Mouse (Mus musculus): ENCODE measurements around the gene Pdx1.
A peak's percentile ranks its signal among the peaks of the same experiment; 100 is the strongest.

Gene Pdx1

GRCm38 (mm10) chr5:147269926-147270672 is at the start of gene Pdx1:
TSS of gene Pdx1 (plus strand) at chr5:147269959.
- no peak for DNase-seq (ENCODE audit: low read depth, low spot score)

DNA sequence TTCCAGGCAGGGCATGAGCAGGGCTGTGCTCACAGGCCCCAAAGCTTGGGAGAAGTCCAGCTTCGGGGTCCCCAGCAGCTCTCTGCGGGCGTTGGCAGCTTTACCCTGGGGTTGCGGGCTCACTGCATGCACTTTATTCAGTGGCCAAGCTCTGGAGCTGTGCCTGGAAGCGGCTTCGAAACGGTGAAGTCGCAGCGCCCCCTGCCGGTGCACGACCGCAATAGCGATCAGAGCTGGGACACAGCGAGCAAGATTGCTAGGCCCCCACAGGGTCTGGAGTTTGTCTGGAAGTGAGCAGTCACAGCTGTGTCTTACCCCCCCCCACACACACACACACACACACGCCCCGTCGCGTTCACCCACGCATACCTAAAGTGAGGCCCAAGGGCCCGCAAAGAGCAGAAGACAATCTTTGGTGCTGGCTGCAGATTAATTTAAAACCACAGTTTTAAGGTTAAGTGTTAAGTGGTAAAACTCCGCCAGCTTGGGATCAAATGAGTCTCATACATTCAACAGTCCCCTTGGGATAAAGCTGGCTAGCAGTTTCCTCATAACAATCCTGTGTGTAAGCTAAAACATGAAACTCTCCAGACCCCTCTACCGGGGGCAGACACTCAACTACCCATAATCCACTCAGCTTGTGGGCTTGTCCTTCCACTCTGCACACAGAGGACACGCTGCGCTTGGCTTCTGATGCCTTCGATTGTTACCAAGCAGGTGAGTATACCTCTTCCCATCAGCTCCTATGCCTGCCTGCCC is 42.2 kb upstream of the Pdx1 start:
- DNase-seq (ENCODE audit: low read depth, low spot score): peak; percentile 84

DNA sequence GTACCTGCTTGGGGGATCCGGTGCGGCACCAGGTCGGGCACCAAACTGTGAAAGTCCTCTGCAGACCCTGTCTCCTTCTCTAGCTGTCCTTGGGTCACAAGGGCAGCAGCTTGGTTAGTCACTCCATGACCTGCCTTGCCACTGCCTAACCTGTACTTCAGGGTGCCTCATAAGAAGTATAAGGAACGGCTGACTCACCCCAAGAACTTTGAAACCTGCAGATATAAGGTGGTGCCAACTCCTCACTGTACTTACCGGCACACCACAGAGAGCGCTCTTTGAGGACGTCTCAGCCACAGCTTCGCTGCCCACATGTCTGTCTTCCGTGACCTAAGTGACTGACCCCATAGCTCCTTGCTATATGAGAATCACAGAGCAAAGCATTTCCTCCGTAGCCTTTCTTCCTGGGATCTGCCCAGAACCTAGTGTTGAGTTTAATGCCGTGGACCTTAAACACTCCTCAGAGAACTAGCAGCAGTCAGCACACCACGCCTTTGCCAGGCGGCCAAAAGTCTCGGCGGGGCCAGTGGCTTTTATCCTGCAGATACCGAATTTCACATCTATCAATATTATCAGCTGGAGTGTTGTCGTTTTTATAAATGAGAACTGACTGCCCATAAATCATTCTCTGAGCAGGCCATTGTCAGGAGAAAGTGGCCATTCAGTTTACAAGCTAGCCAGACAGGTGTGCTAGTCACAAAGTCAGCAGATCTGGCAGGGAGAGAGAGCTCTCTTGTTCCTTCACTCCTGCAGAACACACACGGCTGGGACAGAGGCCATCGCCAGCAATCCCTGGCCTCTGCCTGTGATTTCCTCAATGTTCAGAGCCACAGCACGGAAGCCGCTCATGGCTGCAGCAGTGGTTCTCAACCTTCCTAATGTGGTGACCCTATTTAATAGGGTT is 34.1 kb upstream of the Pdx1 start:
- DNase-seq (ENCODE audit: low read depth, low spot score): no peak

DNA sequence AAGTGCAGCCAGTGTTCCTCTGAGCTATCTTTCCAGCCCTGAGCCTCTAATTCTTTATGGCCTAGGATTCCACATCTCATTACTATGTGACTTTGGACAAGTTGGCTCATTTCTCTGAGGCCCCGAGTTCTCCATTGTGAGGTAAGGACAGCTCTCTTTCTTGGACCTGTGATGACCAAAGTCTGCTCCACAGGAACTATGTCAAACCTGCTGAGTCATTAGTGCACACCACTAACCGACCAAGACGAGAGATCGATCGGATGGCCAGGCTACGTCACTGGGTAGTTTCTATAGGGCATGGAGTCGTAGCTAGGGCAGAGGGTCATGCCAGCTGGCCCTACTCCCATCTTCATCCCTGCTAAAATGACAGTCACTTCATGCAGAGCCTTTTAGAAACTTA is 25.9 kb upstream of the Pdx1 start:
- DNase-seq (ENCODE audit: low read depth, low spot score): no peak

DNA sequence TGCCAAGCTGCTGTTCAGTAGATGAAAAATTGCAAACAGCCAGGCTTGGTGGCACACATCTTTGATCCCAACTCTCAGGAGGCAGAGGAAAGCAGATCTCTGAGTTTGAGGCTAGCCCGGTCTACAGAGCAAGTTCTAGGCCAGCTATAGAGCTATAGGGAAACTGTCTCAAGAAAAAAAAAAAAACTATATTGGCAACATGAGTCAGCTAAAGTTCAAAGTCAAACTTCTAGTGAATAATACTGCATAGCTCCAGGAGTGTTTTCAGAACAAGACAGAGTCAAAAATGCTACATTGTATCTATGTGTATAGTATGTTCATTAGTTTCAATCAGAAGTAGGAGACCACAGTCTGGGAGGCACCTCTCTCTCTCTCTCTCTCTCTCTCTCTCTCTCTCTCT is 9.6 kb upstream of the Pdx1 start:
- DNase-seq (ENCODE audit: low read depth, low spot score): no peak

DNA sequence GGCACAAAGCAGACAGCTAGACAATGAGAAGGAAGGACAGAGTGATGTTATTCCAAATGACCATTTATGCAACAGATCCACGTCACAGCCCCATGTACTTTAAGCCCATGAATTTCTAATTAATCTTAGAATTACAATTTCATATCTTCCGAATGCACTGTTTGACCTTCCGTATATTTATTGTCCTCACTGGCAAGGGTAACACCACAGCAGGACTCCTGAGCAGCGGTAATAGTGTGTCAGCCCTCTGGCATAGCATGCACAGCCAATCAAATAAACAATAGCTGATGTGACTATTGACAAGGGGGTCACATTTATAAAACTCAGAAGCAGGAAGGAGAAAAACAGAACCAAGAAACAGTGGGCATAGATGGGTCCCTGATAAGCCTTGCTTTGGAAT is 9.0 kb upstream of the Pdx1 start:
- DNase-seq (ENCODE audit: low read depth, low spot score): no peak

- no peak for DNase-seq (ENCODE audit: low read depth, low spot score)
These were observed 7.7 kb upstream of the Pdx1 start for GRCm38 (mm10) chr5:147261899-147262541.

DNA sequence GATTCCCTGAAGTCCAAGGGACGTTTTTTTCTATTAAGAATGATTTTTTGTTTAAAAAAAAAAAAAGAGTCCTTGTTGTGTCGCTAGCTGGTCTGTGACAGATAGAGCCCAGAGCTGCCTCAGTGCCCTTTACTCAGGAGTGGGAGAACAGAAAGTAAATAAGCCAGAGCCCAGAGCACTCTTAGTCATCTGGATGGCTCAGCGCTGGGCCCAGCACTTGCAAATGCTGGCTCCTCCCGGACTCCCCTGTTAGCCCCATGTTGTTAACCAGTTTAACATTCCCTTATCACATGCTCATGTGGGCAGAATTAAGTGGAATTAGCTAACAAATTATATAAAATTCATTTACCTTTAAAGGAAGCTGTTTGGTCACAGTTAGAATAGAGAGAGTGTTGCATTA is 5.8 kb upstream of the Pdx1 start:
- DNase-seq (ENCODE audit: low read depth, low spot score): no peak

- no peak for DNase-seq (ENCODE audit: low read depth, low spot score)
These were observed 2.3 kb upstream of the Pdx1 start for GRCm38 (mm10) chr5:147267434-147267833.

DNA sequence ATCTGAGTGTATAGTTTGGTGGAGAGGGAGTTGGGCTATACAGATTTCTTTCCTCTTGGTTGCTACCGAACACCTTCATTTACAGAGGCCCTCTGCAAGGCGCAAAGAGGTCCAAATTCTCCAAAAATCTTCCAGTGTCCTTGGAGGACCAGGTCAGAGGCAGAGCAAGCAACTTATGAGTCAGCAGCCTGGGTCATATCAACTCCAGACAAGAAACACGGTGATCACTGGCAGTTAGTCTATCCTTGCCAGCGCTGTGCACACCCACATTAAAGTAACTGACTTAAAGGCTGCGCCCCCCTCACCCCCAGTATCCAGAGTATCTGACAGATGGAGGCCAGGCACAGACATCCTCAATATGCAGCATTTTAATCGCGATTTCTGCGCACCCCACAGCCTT is 1.0 kb upstream of the Pdx1 start:
- no peak for DNase-seq (ENCODE audit: low read depth, low spot score)

DNA sequence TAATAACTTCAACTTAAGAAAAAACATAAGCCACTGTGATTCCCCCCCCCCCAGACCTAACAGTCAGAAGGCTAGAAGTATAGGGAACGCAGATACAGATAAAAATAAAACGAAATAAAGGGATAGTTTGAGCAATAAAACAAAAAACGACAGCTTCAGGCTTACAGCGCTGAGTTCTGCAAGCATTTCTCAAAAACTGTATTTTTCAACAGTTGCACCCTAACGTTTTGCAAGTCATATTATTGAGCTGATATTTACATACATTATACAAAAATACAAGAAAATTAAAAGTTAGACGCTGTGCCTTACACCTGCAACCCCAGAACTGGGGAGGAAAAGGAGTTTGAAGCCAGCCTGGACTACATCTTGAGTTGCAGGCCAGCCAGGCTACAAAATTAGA is 388 bp upstream of the Pdx1 start:
- no peak for DNase-seq (ENCODE audit: low read depth, low spot score)

DNA sequence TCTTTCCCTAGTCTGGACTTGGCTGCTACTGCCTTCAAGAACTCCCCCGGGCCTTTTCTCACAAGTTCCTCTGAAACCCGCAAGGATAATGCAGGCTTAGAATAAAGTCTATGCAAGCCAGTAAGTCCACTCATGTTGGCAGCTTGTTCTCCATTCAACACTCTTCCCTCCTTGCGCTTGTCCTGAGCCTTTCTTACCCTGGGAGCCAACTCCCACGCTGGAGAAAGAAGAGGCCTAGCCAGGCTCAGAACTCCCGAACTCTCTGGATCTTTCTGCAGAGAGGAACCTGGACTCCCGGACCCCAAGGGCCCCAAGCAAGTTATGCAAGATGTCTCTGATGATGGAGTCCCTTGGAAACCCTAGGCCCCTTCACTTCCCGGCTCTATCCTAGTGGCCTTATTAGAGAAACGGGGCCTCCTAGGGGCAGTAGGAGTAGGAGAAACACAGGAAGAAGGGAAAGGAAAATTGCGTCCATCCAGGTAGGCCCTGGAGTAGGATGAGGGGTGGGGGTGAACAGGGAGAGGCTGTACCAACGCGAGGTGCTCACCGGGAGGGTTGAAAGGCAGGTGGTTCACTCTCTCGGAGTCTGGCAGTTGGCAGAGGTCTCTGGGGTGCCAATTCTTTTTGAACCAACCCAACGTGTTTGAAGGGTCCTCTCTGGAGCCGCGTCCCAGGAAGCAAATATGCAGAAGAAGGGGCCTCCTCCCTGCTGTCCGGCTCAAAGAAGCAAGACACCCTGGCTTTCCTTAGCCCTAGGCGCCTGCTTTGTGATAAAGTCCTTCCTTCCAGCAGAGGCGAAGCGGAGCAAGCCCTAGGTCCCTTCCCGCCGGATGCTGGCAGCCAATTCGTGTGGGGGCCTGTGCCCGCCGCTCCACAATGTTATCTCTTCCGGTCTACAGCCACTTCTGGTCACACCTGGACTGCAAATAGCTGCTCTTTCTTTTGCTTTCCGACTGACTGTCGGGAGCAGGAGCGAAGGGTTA is 1.2 kb downstream of the Pdx1 start:
- DNase-seq (ENCODE audit: low read depth, low spot score): no peak

GRCm38 (mm10) chr5:147272046-147272807 is 2.5 kb downstream of the Pdx1 start:
- DNase-seq (ENCODE audit: low read depth, low spot score): no peak

GRCm38 (mm10) chr5:147272808-147273345 is 3.1 kb downstream of the Pdx1 start:
- no peak for DNase-seq (ENCODE audit: low read depth, low spot score)

DNA sequence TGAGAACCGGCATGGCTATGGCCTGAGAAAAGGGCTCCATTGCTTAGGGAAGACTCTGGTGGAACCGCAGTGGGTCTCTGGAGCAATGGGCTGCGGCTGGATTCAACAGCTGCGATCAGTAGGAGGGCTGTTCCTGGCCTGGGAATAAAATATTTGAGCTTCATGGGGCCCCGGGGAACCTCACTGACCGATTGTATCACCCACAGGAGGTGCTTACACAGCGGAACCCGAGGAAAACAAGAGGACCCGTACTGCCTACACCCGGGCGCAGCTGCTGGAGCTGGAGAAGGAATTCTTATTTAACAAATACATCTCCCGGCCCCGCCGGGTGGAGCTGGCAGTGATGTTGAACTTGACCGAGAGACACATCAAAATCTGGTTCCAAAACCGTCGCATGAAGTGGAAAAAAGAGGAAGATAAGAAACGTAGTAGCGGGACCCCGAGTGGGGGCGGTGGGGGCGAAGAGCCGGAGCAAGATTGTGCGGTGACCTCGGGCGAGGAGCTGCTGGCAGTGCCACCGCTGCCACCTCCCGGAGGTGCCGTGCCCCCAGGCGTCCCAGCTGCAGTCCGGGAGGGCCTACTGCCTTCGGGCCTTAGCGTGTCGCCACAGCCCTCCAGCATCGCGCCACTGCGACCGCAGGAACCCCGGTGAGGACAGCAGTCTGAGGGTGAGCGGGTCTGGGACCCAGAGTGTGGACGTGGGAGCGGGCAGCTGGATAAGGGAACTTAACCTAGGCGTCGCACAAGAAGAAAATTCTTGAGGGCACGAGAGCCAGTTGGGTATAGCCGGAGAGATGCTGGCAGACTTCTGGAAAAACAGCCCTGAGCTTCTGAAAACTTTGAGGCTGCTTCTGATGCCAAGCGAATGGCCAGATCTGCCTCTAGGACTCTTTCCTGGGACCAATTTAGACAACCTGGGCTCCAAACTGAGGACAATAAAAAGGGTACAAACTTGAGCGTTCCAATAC is 4.7 kb downstream of the Pdx1 start:
- DNase-seq (ENCODE audit: low read depth, low spot score): no peak

DNA sequence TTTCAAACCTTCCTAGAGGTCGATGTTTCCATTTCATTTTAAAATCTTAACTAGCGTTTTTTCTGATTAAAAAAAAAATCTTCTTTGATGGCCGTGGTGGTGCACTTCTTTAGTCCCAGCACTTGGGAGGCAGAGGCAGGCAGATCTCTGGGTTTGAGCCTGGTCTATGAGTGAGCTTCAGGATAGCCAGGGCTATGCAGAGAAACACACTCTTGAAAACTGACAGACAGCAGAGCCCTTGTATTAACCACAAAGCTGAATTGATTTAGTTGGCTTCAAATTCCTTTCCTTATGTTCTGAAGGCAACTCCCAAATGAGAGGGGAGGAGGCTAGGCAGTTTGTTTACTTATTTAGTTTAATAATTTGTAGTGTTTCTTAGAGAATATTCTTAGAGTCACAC is 6.0 kb downstream of the Pdx1 start:
- no peak for DNase-seq (ENCODE audit: low read depth, low spot score)

GRCm38 (mm10) chr5:147276701-147277546 is 7.2 kb downstream of the Pdx1 start:
- DNase-seq (ENCODE audit: low read depth, low spot score): no peak

Data from CD4-positive, CD25-positive, alpha-beta regulatory T cell, adult 2 months (primary cell).